Mouse (Mus musculus) cerebellum, adult 9-10 months (tissue): ENCODE measurements around the gene Axin1.
A peak's percentile ranks its signal among the peaks of the same experiment; 100 is the strongest.
"Not testable (repeated sequence)": the region's sequence is repeated elsewhere in the genome, so short reads cannot be mapped to it uniquely, and the experiment has no call there.

Experiments
- DNase-seq: peaks from one replicate; pipeline ENCODE4 v3.0.0; 2022

The Axin1 gene

DNA sequence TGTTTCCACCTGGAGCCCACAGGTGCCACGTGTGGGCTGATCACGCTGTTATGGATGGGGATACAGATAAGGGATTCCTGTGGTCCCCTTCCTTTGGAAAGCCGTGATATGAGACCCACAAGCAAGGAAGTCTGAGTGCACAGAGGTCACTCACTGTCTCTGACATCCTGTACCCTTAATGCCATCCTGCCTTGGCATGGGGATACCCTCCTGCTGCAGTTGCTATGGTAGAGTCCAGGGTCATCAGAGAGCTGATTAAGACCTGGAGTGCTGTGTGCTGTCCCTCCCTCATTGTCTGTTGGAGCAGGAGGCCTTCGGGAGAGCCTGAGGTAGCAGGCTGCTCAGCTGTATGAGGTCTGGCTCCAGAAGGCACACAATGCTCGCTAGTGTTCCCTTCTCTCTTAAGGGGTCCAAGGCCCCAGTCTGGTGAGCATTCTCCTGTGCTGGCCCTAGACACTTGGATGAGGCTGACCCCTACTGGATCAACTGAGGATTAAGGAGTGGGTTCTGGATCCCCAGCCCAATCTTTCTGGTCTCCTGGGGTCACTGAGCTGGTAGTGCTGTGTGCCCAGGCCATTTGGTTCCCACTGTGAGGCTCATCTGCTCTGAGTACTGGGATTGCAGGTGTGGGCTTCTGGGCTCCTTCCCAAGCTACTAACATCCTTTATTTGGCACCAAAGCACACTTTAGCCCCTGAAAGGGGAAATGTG is 15.9 kb upstream of the Axin1 start:
- DNase-seq: peak; percentile 64

DNA sequence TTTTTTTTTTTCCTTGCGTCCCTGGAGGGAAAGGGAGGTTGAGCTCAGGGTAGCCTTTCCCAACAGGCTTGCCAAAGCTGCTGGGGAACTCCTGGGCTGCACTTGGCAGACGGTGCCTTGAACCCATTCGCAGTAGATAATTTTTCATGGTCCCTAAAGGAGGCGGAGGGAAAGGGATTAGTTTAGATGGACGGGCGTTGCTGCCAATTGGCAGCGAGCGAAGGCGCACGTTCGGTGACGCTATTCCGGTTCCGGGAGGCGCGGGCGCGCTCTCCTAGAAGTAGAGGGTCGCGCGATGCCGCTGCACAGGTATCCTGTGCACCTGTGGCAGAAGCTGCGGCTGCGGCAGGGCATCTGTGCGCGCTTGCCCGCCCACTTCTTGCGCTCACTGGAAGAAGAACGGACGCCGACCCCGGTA is 15.2 kb upstream of the Axin1 start, which contains the start of gene Mrpl28:
TSS of gene Mrpl28 (plus strand) at position 234 of the 418 bp plus-strand sequence.
- DNase-seq: peak; percentile 93

DNA sequence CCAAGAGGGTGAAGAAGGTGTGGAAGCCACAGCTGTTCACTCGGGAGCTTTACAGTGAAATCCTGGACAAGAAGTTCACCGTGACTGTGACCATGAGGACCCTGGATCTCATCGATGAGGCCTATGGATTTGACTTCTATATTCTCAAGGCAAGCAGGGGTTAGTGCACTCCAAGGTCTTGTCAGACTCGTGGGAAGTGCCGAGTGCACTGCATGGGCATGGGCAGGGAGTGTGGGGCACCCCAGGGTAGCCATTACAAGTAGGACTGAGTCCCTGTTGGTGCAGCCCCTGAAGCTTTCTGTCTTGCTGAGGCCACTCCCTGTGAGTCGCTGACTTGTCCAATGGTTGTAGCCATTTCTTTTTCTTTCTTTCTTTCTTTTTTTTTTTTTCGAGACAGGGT is 13.9 kb upstream of the Axin1 start:
- no peak for DNase-seq

DNA sequence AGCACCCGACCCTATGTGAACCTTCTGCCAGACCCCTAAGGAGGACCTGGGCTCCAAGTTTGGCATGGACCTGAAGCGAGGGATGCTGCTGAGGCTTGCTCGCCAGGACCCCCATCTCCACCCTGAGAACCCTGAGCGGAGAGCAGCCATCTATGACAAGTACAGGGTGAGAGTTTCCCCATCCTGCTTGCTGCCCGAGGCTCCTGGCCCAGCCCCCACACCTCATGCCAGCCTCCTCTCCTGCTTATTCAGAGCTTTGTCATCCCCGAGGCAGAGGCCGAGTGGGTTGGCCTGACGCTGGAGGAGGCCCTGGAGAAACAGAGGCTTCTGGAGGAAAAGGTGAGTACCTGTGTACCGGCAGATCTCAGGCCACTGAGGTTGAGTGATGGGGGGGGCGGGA is 13.3 kb upstream of the Axin1 start:
- no peak for DNase-seq

DNA sequence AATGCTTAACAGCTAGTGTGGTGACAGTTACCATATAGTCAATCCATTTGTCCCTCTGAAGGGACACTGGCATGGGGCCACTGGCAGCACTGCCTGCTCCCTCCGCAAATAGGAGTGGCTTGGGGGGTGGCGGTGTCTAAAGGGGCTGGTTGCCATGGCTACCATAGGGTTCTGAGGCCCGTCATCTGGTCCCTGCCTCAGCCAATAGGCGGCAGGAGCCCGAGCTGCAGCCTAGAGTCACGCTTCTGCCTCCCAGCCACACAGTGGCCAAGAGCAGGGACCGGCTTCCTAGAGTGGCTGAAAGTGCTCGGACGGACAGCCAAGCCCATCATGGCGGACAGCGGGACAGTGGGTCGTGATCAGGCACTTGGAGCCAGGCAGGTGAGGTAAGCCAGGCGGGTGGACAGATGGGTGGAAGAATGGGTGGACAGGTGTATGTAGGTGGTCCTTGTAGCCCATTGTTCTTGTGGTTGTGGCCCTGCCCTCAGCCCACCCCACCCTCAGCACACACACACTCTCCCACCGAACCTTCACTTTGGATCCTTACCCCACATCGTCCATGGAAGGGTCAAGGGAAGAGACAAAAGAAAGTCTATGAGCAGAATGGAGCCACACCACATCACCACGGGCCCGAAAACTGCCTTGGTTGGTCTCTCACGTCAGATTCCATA is 7.3 kb upstream of the Axin1 start:
- no peak for DNase-seq

DNA sequence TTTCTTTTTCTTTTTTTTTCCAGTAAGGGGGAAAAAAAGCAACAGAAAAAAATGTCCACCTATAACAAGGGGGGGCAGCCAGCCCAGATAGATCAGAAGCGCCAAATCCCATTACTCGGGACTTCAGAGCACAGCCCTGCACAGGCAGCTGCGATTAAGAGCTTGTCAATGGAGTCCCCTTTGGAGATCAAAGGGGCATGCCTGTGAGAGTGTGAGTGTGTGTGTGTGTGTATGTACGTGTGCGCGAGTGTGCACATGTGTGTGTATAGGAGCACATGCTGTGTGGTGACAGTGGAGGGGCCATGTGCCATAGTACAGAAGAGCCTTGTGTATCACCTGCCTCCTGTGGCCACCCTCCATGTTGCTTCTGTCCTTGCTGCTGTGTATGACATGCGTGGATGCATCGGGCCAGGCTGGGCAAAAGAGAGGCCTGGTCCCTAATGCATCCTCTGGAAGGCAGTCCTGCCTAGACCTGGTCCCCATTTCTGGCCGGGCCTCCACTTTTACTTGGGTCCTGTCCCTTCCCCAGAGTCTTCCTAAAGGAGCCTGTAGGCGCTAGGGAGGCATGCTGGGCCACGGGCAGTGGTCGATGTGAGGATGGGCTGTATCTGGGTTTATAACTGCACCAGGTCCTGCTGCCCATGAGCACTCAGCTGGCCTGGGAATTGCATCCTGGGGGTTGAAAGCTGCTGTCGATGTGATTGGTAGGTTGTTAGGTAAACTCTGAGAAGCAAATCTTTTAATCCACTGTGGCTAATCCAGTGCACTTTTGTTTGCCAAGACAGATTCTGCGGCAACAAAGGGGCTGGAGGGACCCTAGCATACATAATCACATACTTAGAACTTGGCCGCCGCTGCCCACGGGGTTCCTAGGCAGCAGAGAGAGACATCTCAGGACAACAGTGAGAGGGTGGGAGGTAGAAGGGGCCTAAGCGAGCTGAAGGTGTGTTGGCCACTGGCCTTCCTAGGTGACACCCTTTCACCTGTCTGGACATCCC is 6.3 kb upstream of the Axin1 start:
- DNase-seq: no peak

DNA sequence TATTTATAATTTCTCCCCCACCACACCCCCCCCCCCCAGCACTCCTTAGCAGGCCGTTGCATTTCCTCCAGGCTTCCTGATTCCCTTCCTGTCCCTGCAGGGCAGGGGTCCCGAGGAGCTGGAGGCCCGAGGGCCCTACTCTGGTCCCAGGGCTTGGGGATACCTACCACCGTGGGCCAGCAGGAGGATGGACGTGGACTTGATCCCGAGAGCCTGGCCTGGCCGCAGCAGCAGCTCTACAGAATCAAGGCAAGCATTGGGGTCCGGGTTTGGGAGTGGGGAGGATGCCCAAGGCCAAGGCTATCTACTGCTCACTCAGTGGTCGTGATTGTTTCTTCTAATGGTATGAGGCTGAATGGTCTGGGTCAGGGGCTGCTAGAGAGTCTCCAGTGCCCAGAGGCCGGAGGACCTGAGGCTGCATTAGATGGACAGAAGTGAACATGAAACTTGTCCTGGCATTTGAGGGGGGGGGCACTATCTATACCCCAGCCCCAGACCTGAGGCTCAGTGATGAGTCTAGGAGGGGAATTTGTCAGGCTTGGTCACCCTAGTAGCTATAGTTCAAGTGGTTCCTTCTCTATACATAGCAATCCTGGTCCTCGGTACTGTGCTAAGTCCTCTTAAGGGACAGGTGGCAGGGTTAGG is 1.3 kb upstream of the Axin1 start:
- no peak for DNase-seq

DNA sequence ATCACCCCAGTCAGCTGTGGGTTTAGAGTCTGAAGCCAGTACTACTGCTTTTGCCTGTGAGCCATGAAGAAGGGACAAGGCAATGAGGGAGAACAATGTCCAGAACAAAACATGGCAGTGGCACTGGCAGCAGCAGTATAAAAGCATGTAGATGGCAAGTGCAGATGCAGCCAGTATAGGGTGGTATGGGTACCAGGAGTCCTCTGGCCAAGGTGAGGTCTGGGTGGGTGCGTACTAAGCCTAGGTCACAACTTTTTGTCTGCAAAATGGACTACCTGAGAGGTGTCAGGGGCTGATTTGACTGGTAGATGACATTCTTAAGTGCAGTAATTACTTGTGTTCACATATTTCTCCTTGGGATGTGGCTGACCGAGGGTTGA is 747 bp upstream of the Axin1 start:
- DNase-seq: peak; percentile 42

DNA sequence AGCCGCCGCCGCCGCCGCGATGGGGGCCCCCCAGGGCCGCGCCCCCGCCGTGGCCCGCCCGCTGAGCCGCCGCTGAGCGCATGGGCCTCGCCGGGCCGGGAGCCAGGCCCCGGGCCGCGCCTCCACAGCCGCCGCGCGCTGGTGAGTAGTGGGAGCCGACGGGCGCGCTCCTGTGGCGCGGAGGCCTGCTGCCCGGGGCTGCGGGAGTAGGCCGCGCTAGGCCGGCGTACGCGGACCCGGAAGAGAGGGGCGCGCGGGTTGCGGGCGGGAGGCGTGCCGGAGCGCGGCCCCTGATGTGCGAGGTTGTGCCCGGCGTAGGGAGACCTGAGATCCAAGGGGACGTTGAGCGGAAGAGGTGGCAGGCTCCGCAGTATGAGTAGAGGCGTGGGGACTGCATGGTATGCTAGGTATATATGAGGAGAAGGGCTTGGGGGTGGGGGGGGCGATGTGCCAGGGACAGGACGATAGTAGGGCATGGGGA is 453 bp downstream of the Axin1 start:
- no peak for DNase-seq

DNA sequence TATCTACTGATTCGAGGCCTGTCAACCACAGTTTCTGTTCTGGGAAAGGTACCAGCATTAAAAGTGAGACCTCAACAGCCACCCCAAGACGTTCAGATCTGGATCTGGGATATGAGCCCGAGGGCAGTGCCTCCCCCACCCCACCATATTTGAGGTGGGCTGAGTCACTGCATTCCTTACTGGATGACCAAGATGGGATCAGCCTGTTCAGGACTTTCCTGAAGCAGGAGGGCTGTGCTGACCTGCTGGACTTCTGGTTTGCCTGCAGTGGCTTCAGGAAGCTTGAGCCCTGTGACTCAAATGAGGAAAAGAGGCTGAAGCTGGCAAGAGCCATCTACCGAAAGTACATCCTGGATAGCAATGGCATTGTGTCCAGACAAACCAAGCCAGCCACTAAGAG is 4.3 kb downstream of the Axin1 start:
- DNase-seq: no peak

DNA sequence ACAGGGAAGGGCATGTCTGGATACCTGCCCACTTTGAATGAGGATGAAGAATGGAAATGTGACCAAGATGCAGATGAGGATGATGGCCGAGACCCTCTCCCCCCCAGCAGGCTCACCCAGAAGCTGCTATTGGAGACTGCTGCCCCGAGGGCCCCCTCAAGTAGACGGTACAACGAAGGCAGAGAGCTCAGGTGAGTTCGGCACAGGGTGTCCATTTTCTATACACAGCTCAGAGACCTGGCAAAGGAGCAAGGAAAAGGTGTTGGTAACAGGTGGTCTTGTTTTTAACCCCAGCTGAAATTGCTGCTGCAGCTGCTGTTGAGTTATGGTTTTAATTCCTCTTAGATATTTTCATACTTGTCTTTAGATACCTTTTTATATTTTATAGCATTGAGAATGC is 4.9 kb downstream of the Axin1 start:
- DNase-seq: no peak

DNA sequence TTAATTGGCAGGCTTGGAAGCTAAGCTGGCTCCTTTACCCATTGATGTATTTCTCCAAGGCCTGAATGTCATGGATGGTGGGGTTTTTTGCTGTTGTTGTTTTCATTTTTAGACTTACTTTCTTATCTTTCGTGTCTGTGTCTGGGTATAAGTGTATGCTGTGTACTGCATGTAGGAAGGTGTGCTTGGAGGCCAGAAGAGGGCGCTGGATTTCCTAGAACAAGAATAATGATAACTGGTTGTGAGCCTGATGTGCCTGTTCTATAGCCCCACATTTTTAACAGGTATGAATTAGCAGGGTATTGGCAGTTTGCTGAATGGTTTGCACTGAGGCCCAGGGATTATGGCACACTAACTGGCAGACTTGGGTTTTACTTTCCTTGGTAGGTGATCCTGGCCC is 10.6 kb downstream of the Axin1 start:
- DNase-seq: no peak

DNA sequence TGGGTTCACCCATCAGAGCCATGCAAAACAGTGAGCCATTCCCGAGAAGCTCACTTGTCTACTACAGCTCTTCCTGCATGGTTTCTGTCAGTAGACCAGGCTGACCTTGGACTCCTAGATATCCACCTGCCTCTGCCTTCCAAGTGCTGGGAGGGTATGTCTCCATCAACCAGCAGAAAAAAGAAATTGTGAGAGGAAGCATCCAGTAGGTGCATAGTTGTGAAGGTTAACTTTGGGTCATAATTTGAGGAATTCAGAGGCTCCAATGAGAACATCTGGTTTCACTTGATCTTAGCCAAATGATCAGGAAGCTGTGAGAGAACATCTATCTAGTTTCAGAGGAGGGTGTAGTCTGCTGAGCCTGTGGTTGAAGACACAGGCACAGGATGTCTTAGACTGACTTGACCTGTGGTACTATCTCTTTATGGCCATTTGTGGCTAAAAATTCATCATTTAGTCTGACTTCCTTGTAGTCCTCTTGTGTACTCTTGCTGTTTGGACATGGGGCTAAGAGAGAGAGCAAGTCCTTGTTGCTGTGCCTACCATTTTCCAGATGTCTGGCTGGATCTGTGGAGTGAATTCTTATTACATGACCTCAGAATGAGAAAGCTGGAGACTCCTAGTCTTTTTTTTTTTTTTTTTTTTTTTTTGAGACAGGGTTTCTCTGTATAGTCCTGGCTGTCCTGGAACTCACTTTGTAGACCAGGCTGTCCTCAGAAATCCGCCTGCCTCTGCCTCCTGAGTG is 13.6 kb downstream of the Axin1 start:
- no peak for DNase-seq

DNA sequence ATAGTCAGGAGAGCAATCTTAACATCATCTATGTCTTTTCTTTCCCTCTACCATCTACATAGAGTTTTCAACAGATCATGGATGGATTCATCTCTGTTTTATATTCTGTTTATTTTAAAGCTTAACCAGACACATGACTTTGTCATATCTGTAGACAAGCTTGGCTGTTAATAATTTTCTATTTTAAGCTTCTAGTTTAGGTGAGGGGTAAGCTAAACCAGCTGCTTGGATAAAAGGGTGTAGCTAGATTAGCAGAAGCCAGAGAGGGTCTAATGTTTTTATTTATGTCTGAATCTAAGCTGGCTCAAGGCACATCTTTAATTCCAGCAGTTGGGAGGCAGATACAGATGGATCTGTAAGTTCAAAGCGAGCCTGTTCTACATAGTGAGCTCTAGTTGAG is 24.2 kb downstream of the Axin1 start:
- DNase-seq: no peak

DNA sequence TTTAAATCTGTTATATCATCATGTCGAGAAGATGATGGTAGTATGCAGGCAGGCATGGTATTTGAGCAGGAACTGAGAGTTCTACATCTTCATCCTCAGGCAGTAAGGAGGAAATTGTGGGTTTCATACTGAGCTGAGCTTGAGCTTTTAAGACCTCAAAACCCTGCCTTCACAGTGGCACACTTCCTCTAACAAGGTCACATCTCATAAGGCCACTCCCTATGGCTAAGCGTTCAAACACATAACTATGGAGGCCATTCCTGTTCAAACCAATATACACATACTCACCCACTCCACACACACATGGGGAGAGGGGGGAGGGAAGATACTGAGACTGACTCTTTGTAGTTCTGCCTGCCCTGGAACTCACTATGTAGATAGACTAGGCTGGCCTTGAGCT is 29.6 kb downstream of the Axin1 start:
- no peak for DNase-seq

DNA sequence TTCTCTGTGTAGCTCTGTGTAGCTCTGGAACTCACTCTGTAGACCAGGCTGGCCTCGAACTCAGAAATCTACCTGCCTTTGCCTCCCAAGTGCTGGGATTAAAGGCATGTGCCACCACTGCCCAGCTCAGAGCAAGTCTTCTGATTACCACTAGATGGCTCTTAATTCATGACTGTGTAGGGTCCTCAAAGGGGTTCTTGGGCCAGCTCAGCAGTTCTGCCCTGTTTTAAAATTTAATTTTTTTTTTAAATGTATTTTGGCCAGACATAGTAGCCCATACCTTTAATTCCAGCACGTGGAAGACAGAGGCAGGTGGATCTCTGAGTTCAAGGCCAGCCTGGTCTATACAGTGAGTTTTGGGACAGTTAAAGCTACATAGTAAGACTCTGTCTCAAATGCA is 36.8 kb downstream of the Axin1 start:
- not testable (repeated sequence) for DNase-seq

DNA sequence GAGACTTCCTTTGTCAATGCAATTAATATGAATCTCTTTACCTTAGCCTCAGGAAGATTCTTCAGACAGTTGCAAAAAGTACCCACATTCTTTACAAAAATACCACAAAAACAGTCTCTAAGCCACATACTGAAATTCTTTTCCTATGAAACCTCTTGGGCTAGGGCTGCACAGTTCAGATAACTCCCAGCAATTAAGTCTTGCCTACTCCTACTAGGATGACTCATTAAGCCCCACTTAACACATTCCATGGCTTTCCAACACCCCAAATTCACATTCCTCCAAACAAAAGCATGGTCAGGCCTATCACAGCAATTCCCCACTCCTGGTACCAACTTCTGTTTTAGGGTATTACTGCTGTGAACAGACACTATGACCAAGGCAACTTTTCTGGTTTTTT is 40.1 kb downstream of the Axin1 start:
- DNase-seq: no peak

DNA sequence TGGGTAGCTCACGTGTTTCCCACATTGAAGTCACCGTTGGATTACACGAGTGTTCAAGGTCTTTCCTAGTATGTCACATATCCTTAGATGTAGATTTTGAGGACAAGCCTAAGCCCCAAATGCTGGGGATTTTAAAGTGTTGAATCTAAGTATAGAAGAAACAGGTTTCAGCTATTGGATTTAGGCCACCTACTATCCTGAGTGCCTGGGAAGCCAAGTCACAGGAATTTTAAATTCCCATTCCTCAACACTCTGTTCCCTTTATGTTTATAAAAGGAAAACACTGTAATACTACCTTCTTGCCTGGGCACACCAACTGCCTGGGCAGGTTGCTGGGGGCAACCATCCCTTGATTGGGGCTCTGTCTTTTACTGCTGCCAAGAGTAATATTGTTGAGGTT is 42.7 kb downstream of the Axin1 start:
- no peak for DNase-seq

DNA sequence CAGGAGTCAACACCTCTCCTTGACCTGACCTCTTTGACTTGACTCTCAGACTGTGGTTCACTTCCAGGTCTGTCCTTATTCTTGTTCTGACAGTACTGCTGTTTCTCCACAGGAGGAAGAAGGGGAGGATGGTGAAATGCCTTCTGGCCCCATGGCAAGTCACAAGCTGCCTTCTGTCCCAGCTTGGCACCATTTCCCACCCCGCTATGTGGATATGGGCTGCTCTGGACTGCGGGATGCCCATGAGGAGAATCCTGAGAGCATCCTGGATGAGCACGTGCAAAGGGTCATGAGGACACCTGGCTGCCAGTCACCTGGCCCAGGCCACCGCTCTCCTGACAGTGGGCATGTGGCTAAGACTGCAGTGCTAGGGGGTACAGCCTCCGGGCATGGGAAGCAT is 49.1 kb downstream of the Axin1 start:
- DNase-seq: peak; percentile 64

DNA sequence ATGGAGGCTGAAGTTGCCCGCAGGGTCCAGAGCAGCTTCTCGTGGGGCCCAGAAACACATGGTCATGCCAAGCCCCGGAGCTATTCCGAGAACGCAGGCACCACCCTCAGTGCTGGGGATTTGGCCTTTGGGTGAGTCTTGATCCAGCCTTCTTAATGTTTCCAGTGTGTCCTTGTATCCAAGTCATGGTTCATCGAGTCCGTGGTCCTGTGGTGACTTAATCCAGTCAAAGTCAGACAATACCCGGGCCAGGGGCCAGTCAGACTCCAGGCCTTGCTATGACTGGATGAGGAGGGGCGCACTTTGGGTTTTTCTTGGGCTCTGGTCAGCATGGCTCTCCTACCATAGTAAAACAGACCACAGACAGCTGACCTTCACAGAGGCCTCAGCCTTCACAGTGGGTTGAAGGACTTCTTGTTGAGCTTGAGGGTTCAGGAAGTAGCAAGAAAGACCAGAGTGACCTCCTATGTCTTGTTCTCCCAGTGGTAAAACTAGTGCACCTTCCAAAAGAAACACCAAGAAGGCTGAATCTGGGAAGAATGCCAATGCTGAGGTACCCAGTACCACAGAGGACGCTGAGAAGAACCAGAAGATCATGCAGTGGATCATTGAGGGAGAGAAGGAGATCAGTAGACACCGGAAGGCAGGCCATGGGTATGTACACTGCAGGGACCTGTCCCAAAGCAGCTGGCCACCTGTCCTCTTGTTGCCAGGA is 49.8 kb downstream of the Axin1 start:
- DNase-seq: no peak

DNA sequence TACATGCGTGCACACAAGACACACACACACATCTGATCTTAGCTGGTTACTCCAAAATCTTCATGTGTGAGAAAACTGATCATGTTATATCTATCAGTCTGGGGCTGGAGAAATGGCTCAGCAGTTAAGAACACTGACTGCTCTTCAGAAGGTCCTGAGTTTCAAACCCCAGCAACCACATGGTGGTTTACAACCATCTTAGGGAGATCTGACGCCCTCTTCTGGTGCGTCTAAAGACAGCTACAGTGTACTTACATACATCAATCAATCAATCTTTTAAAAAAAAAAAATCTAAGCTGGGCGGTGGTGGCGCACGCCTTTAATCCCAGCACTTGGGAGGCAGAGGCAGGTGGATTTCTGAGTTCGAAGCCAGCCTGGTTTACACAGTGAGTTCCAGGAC is 53.0 kb downstream of the Axin1 start:
- DNase-seq: not testable (repeated sequence)
